Mouse (Mus musculus) embryonic fibroblast, embryonic 13.5 days (primary cell): ENCODE results near the gene Mb.

ENCODE experiments used
- CTCF ChIP-seq: IDR thresholded peaks from 2 replicates; pipeline ENCODE4 v1.5.1; 2011; ENCODE audit warnings: mild to moderate bottlenecking, control low read depth, low read length, moderate library complexity, borderline replicate concordance; ENCODE audit not compliant: insufficient read depth
- POLR2A ChIP-seq: IDR thresholded peaks from 2 replicates; pipeline ENCODE4 v1.6.1; 2011; ENCODE audit warnings: low read depth, mild to moderate bottlenecking, control low read depth, low read length, moderate library complexity

GRCm38 (mm10) chr15:77091394-77091793 is 40.9 kb upstream of the Mb start:
- TF ChIP-seq POLR2A (no peak), CTCF (no peak)
